Mouse (Mus musculus): ENCODE results near the gene Cnksr1.

The Cnksr1 gene

GRCm38 (mm10) chr4:134203340-134203896, 34.8 kb downstream of the Cnksr1 start:
- no peak for DNase-seq (ENCODE audit: low spot score)

- no peak for DNase-seq (ENCODE audit: low spot score)
These were observed 35.3 kb downstream of the Cnksr1 start, which contains the start of gene Gm7534 for GRCm38 (mm10) chr4:134202904-134203303. Gm7534 (minus strand) TSS chr4:134203004.

GRCm38 (mm10) chr4:134199371-134199770, 38.8 kb downstream of the Cnksr1 start:
- no peak for DNase-seq (ENCODE audit: low spot score)

GRCm38 (mm10) chr4:134186268-134186667, 51.9 kb downstream of the Cnksr1 start:
- peak; percentile 7 for DNase-seq (ENCODE audit: low spot score)

GRCm38 (mm10) chr4:134185569-134185968, 52.6 kb downstream of the Cnksr1 start:
- DNase-seq (ENCODE audit: low spot score) = no peak

GRCm38 (mm10) chr4:134183711-134184110, 54.5 kb downstream of the Cnksr1 start:
- DNase-seq (ENCODE audit: low spot score) = no peak

- no peak for DNase-seq (ENCODE audit: low spot score)
These were observed 56.4 kb downstream of the Cnksr1 start for GRCm38 (mm10) chr4:134181825-134182224.

- no peak for DNase-seq (ENCODE audit: low spot score)
These were observed 57.1 kb downstream of the Cnksr1 start for GRCm38 (mm10) chr4:134181112-134181511.
